Mouse (Mus musculus): ENCODE results near the gene Cebpg.
A peak's percentile ranks its signal among the peaks of the same experiment; 100 is the strongest.

The Cebpg gene

GRCm38 (mm10) chr7:35025409-35026275 lies 30.7 kb downstream of the Cebpg start:
- peak; percentile 72 to 82 for DNase-seq (ENCODE audit: low spot score in 2 of 2)

- no peak for DNase-seq (ENCODE audit: low spot score in 2 of 2)
These were observed 31.9 kb downstream of the Cebpg start for GRCm38 (mm10) chr7:35024426-35024825.

- no peak for DNase-seq (ENCODE audit: low spot score in 2 of 2)
These were observed 33.1 kb downstream of the Cebpg start for GRCm38 (mm10) chr7:35023251-35023650.

- no peak for DNase-seq (ENCODE audit: low spot score in 2 of 2)
These were observed 35.0 kb downstream of the Cebpg start for GRCm38 (mm10) chr7:35021365-35021764.

GRCm38 (mm10) chr7:35015252-35015651 lies 41.1 kb downstream of the Cebpg start:
- no peak for DNase-seq (ENCODE audit: low spot score in 2 of 2)

GRCm38 (mm10) chr7:35013228-35013627 lies 43.1 kb downstream of the Cebpg start:
- no peak for DNase-seq (ENCODE audit: low spot score in 2 of 2)

- no peak for DNase-seq (ENCODE audit: low spot score in 2 of 2)
These were observed 49.7 kb downstream of the Cebpg start for GRCm38 (mm10) chr7:35006661-35007060.

- no peak for DNase-seq (ENCODE audit: low spot score in 2 of 2)
These were observed 53.1 kb downstream of the Cebpg start for GRCm38 (mm10) chr7:35003171-35003737.

- peak; percentile 24 to 28 for DNase-seq (ENCODE audit: low spot score in 2 of 2)
These were observed 55.5 kb downstream of the Cebpg start for GRCm38 (mm10) chr7:35000839-35001238.

All from urinary bladder, postnatal 36 days (tissue).